Mouse (Mus musculus) midbrain, postnatal 0 days (tissue): ENCODE measurements around the gene Ophn1. TPM values are rescaled to one million over a fixed set of nuclear protein-coding genes. Genes with fewer than 3 reads are reported as not detected.

Experiments used
- ATAC-seq: fragments of 200-750 bp; cut with Nextera tagmentation; 2 replicates; pipeline ENCODE4 v1.8.0; 2017; ENCODE audit warnings: moderate number of reproducible peaks, mild to moderate bottlenecking, moderate TSS enrichment, moderate library complexity; ENCODE audit not compliant: low FRiP score
- DNase-seq: peaks from one replicate; pipeline ENCODE4 v3.0.0-alpha.2; 2015; ENCODE audit warnings: low spot score
- H3K27ac ChIP-seq: fragments of 300-500 bp; sonication (generic); 2 replicates; pipeline ENCODE4 v1.5.1; 2014; ENCODE audit warnings: low read depth, mild to moderate bottlenecking, low read length, mixed read lengths
- H3K27me3 ChIP-seq: fragments of 300-500 bp; sonication (generic); 2 replicates; pipeline ENCODE4 v1.6.1; 2014; ENCODE audit warnings: low read length, control low read depth, mixed read lengths; ENCODE audit not compliant: insufficient read depth
- H3K36me3 ChIP-seq: fragments of 300-500 bp; sonication (generic); 2 replicates; pipeline ENCODE4 v1.6.1; 2014; ENCODE audit warnings: low read length, control low read depth, mixed read lengths; ENCODE audit not compliant: insufficient read depth
- H3K4me1 ChIP-seq: fragments of 300-500 bp; sonication (generic); 2 replicates; pipeline ENCODE4 v1.6.1; 2014; ENCODE audit warnings: mild to moderate bottlenecking, control low read depth, antibody characterized with exemption, low read length, mixed read lengths; ENCODE audit not compliant: insufficient read depth
- H3K4me2 ChIP-seq: fragments of 300-500 bp; sonication (generic); 2 replicates; pipeline ENCODE4 v1.6.1; 2014; ENCODE audit warnings: low read depth, mild to moderate bottlenecking, low read length, mixed read lengths; ENCODE audit not compliant: poor library complexity, severe bottlenecking
- H3K4me3 ChIP-seq: fragments of 300-500 bp; sonication (generic); 2 replicates; pipeline ENCODE4 v1.5.1; 2014; ENCODE audit warnings: low read depth, mild to moderate bottlenecking, low read length, moderate library complexity
- H3K9ac ChIP-seq: fragments of 300-500 bp; sonication (generic); replicated peaks from 2 replicates; pipeline ENCODE4 v1.6.1; 2014; ENCODE audit warnings: mild to moderate bottlenecking, low read length, moderate library complexity, mixed read lengths; ENCODE audit not compliant: poor library complexity, severe bottlenecking
- H3K9me3 ChIP-seq: fragments of 300-500 bp; sonication (generic); 2 replicates; pipeline ENCODE4 v1.6.1; 2016; ENCODE audit warnings: low read length, control low read depth
- CTCF ChIP-seq: IDR thresholded peaks from 2 replicates; pipeline ENCODE4 v1.5.1; 2016; ENCODE audit warnings: antibody characterized with exemption, mild to moderate bottlenecking
- WGBS: fragments of 180-500 bp; shearing (Covaris S2); extraction: QIAGEN DNeasy Blood & Tissue Kit; methylation state at CpG from one replicate; pipeline ENCODE4 v1.1.7; 2014; 5-methylcytosine and 5-hydroxymethylcytosine counted together
- polyA plus RNA-seq: library from polyadenylated mRNA; unstranded; fragments of >200 nt; fragmentation: Nextera tagmentation; extraction: Ambion mirVana; gene quantifications from 2 replicates; pipeline ENCODE4 v1.2.1, GENCODE M21; 2015
- total RNA-seq: library from RNA; depleted of rRNA; stranded (reverse); fragments of >200 nt; gene quantifications from 2 replicates; pipeline ENCODE4 v1.2.3, GENCODE M21; 2014

Ophn1 gene
- total and polyA plus RNA-seq, 2 experiments from 2014 or later, result 32.2 to 36.4 TPM

DNA sequence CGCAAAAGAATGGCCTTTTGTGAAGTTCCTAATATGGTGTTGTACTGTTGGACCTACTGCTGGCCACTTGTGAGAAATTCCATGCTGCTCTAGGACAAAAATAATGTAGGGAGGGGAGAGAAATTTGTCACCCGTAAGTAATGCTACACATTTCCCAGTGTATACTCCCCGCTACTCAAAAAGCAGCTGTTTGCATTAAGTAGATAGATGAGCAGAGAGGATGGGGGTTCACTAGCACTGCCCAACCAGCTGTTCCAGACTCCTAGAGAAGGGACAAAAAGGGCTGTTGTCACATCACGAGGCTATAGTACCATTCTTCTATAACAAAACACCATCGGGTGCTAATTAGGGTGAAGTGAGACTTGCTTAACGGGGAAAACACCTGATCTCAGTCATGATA is 15.7 kb downstream of the Ophn1 start:
- no peak overlapping the region for H3K4me2 ChIP-seq
- 62% methylated on average over 6 of the region's 6 CpGs for whole genome bisulfite sequencing
- ATAC-seq (no peak), DNase-seq (no peak)
- no peak overlapping the region for H3K4me3 ChIP-seq
- H3K4me1 ChIP-seq, result no peaks in the 10 kb centered on the region
- TF ChIP-seq CTCF, result no peak
- H3K9me3 ChIP-seq, result no peaks in the 10 kb centered on the region
- H3K9ac ChIP-seq, result no peak overlapping the region
- H3K27ac ChIP-seq, result no peak overlapping the region
- H3K27me3 ChIP-seq, result no peaks in the 10 kb centered on the region
- no peaks in the 10 kb centered on the region for H3K36me3 ChIP-seq

- Histone ChIP-seq H3K27me3 (no peaks in the 10 kb centered on the region), H3K4me3 (no peak overlapping the region), H3K4me2 (no peak overlapping the region), H3K4me1 (no peaks in the 10 kb centered on the region), H3K27ac (no peak overlapping the region), H3K36me3 (no peaks in the 10 kb centered on the region), H3K9ac (no peak overlapping the region), H3K9me3 (no peaks in the 10 kb centered on the region)
- ATAC-seq, result no peak
- TF ChIP-seq CTCF, result no peak
- no peak for DNase-seq
- 87% methylated on average over 5 of the region's 5 CpGs for WGBS
These were observed 16.7 kb downstream of the Ophn1 start for GRCm38 (mm10) chrX:98874086-98874485.

DNA sequence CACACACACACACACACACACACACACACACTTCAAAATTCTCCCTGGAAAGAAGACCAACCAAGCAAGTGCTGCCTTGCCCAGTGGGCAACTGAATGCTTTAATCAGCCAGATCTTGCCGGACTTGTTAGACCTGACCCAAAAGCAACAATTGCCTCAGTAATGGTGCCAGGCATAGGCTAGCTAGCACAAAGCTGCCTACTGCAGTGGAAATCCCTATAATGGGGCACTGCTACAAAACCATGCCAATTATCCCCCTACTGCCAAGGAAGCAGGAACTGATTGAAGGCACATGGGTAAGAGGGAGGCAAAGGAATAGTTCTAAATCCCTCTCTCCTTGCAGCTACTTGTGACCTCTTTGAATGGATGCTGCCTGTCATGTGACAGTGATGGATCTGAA is 18.8 kb downstream of the Ophn1 start:
- 89% methylated on average over 1 of the region's 1 CpGs for WGBS
- Histone ChIP-seq H3K9ac (no peak overlapping the region), H3K27ac (no peak overlapping the region), H3K36me3 (no peaks in the 10 kb centered on the region), H3K9me3 (no peaks in the 10 kb centered on the region), H3K4me2 (no peak overlapping the region), H3K4me3 (no peak overlapping the region), H3K4me1 (no peaks in the 10 kb centered on the region), H3K27me3 (no peaks in the 10 kb centered on the region)
- DNase-seq (no peak), ATAC-seq (no peak)
- TF ChIP-seq CTCF, result no peak

DNA sequence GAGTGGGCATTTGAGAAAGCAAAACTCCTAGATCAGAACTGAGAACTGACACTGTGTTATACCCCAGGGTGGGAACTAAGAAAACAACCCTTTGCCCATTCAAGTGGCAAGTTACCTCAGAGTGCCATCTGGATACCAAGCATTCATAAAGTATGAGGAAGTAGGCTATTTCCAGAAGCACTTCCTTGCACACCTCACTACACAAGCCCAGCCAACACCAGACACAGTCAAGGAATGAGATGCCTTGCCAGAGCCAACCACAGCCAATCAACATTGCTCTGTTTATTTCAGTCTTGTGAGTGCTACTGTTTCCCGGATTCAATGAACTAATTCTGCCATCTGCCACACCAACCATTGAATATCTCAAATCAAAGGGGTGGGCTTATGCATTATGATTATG is 20.3 kb downstream of the Ophn1 start:
- H3K9me3 ChIP-seq, result no peaks in the 10 kb centered on the region
- 86% methylated on average over 1 of the region's 1 CpGs for WGBS
- no peak overlapping the region for H3K4me2 ChIP-seq
- DNase-seq, result no peak
- ATAC-seq, result no peak
- no peaks in the 10 kb centered on the region for H3K4me1 ChIP-seq
- no peak overlapping the region for H3K27ac ChIP-seq
- H3K4me3 ChIP-seq, result no peak overlapping the region
- no peak overlapping the region for H3K9ac ChIP-seq
- no peaks in the 10 kb centered on the region for H3K27me3 ChIP-seq
- no peaks in the 10 kb centered on the region for H3K36me3 ChIP-seq
- no peak for TF ChIP-seq CTCF

- ATAC-seq (no peak), DNase-seq (no peak)
- Histone ChIP-seq H3K27ac (no peak overlapping the region), H3K36me3 (no peaks in the 10 kb centered on the region), H3K4me2 (no peak overlapping the region), H3K4me1 (no peaks in the 10 kb centered on the region), H3K9me3 (no peaks in the 10 kb centered on the region), H3K27me3 (no peaks in the 10 kb centered on the region), H3K9ac (no peak overlapping the region), H3K4me3 (no peak overlapping the region)
- TF ChIP-seq CTCF, result no peak
- 88% methylated on average over 2 of the region's 2 CpGs for WGBS
These were observed 21.1 kb downstream of the Ophn1 start for GRCm38 (mm10) chrX:98869735-98870134.

DNA sequence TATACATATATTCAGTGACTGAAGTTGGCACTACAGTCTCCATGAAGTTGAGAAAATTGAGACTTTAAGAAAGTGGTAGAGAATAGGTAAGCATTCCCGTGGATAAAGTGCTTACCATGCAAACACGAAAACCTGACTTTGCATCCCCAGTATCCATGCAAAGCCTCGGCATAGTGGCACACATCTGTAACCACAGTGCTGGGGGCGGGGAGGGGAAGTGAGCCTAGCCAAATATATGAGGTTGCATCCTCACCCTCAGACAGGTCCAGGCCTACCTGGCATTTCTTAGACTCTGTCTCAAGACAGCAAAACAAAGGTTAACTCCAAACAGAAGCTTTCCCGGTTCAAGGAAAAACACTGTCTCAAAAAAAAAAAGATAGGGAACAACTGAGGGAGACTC is 21.7 kb downstream of the Ophn1 start:
- ATAC-seq, result no peak
- 77% methylated on average over 5 of the region's 5 CpGs for WGBS

More for the DNA sequence above, 21.7 kb downstream of the Ophn1 start:
- no peak overlapping the region for H3K27ac ChIP-seq
- TF ChIP-seq CTCF, result no peak
- no peak for DNase-seq
- no peak overlapping the region for H3K4me3 ChIP-seq
- H3K9me3 ChIP-seq, result no peaks in the 10 kb centered on the region
- H3K4me1 ChIP-seq, result no peaks in the 10 kb centered on the region
- H3K4me2 ChIP-seq, result no peak overlapping the region
- no peaks in the 10 kb centered on the region for H3K27me3 ChIP-seq
- no peaks in the 10 kb centered on the region for H3K36me3 ChIP-seq
- no peak overlapping the region for H3K9ac ChIP-seq
